Mouse (Mus musculus): Measurements from ENCODE around the gene Ghitm. TPM values are rescaled to one million over a fixed set of nuclear protein-coding genes. Genes with fewer than 3 reads are reported as not detected.

The Ghitm gene
- polyA plus RNA-seq, 3 experiments from 2014 or later, result 360 to 469 (median 363) TPM

DNA sequence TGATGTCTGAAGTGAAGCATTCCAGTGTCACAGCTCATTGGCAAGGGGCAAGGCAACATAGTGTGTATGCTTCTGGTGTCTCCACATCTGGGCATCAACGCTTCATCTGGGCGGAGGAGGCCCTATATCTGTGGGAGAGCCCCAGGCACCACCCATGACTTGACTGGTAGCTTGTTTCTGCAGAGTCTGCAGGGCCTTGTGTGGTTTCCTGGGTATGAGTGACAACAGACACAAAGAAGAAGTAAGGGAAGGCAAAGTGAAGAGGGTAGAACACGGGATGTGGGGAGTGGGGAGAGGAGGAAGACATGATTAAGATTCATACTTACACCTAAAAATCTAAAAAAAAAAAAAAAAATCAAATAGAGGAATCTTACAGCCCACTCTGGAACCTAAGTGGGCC is 32.6 kb downstream of the Ghitm start:
- no peak for ATAC-seq

DNA sequence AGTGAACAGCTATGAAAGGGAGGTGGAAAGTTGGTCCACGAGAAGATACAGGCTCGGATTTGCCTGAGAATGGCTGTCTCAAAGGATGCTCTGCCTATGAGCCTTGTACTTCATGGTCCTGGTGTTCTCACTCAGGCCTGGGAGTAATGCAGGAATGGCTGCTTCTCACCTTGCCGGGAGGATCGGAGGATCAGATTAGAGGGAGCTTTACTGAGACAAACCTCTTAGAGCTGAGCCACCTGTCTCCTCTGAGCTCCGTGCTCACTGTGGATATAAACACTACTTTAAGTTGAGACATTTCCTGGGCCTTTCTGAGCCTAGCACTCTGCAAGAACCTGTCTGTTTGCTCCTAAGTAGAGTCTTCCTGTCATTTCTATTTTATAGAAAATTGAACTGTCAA is 33.5 kb downstream of the Ghitm start:
- ATAC-seq, result no peak

DNA sequence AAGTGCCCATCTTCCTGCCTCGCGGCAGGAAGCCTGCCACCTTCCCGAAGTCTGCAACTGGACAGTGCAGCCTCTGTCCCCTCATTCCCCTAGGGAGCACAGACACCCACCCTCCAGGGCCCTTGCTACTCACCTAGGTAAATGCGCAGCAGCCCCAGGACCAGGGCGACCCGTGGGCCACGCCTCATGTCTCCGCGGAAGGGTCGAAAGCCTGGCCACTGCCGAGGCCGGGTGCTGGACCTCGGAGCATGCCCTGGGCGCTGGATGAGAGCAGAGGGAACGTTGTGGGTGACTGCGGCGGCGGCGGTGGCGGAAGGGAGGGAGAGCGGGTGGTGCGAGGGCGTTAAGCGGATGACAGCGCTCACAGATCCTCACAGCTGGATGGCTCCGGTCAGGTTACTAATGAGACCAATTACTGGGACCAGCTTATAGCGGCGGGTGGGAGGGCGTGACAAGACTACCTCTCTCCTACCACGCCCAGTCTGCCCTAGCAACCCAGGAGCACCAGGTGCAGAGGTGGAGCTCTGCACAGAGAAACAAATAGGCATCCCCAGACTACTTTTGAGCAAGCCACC is 37.0 kb downstream of the Ghitm start, which contains the start of gene Cdhr1:
Gene Cdhr1 (minus strand): TSS at position 392 of the 575 bp plus-strand sequence.
- ATAC-seq, result no peak

DNA sequence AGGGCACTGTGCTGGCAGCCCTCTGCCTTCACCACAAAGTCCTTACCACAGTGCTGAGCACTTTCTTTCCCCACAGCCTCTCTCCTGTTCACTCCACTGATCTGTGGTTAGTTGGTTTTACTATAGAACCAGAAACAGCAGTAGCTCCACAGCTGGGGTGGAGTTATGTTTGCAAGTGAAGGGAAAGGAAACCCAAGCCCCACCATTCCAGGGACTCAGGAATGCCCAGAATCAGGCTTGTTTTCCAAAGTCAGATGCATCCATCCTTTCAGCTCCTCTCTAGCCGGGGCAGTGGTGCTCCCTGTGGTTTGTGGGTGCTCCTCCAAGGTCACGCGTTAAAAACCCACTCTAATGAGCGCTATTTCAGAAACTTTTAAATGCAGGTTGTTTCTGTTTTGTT is 39.5 kb downstream of the Ghitm start:
- no peak for ATAC-seq

DNA sequence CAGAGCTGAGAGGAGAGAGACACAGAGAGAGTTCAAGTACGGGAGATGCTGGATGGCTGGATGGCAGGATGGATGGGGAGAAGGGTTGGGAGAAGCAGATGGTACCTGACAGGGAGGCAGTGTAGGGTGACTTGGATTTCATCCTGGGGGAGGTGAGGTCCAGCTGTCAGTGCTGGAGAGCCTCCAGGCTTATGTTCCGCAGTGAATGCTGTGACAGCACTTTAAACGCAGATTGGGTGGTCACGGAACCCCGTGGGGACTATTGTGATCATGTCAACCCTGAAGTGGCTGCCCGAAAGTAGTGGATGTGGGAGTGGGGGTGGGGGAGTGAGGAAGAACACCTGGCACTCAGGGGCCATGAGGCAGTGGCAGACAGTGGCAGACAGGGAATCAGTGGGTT is 40.6 kb downstream of the Ghitm start:
- no peak for ATAC-seq

DNA sequence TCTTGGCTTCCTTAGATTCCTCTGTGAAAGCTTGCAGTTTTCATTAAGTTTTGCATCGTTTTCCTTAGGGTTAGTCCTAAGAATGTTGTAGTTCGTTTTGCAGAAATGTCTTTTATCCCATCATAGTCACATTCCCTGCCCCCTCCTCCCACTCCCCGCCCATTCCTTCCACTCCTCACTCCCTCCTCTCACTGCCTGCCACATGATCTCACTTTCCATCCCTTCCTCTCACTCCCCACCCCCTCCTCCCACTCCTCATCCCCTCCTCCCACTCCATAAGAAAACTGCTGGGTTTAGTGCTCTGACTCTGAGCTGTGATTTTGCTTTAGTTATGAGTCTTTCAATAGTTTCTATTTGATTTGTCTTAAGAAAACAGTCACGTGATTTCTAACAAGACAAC is 51.3 kb downstream of the Ghitm start:
- no peak for ATAC-seq

DNA sequence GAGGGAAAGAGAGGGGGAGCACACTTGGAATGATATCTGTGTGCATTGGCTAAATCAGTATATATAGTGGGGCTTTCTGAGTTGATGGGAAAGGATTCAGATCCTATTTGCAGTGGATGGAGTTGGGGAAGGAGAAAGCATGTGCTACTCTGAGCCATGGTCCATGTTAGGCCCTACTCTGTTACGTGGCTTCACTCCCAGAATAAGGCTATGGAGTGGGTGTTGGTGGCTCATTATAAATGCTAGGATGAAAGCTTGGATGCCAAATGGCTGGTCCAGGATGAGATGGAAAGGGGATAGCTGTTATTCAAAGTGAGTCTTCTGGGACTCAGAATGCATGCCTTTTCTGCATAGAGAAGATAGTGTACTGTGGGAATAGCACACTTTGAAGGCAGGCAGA is 54.3 kb downstream of the Ghitm start:
- no peak for ATAC-seq

Other genes starting within 250 kb of the Ghitm start
- gene Ccser2, start 166.5 kb downstream of the Ghitm start, polyA plus RNA-seq (2017; shearing (Covaris generic)), result 10 to 100 TPM; 19.7 to 22.5 (median 20.2) TPM
- gene Rgr, start 86.3 kb downstream of the Ghitm start, polyA plus RNA-seq (2017; shearing (Covaris generic)), result not detected
- not detected for gene Lrit1, start 80.4 kb downstream of the Ghitm start, polyA plus RNA-seq (2017; shearing (Covaris generic))
- not detected for gene Lrit2, start 67.3 kb downstream of the Ghitm start, polyA plus RNA-seq (2017; shearing (Covaris generic))
- under 1 TPM in 1 of 3 experiments, not detected in 2; 0.11 TPM for gene Cdhr1, start 36.9 kb downstream of the Ghitm start, polyA plus RNA-seq (2017; shearing (Covaris generic))
- gene 2610528A11Rik, start 21.2 kb downstream of the Ghitm start, polyA plus RNA-seq (2017; shearing (Covaris generic)), result not detected